Mouse (Mus musculus) liver (tissue): ENCODE results near the gene Nhej1.

Source experiments
- DNase-seq: peaks from one replicate; pipeline ENCODE4 v3.0.0-alpha.2; 2020; ENCODE audit warnings: mixed read lengths

Nhej1 gene

DNA sequence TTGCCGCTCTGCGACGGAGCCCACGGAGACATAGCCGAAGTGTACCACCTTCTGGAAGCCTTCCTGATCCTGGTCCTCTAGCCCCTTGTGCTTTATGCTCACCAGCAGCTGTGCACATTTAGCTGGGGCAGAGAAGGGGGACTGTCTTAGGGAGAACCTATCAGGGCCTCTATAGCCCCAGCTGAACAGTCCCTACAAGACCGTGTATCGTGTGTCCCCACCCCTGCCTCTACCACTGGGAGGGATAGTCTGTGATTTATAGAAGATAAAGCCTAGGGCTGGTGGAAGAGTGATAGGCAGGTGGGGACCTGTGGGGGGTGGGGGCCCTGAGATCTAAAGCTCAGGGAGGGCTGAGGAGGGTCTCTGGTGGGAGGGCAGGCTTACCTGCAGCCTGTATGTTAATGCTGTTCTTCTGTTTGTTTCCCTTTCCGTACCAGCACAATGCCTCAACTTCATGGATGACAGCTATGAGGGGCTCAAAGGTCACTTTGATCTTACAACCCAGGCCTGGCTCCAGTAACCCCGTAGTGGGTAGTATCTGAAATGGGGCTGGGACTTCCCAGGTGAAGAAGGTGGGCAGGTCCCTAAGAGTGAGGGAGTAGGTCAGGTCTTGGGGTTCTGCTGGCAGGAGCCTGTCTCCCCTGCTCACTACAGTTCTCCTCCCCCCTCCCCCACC, 197.2 kb downstream of the Nhej1 start:
- DNase-seq = no peak

DNA sequence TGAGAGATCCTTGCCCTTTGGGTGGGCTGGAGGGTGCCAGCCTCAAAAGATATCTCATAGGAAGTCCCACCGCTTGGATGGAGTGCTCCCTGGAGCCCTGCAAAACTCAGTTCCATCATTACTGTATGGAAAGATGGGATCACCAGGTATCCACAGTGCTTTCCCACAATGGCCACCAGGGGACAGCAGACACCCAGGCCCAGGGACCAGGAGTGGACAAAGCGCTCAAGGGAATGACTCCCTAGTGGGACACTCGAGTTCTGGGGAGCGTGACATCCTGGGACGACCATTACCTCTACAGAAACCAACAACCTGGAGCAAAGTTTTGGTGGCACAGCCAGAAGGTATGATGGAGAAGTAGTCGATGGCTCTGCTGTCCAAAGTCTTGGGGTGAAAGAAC, 198.3 kb downstream of the Nhej1 start:
- no peak for DNase-seq

DNA sequence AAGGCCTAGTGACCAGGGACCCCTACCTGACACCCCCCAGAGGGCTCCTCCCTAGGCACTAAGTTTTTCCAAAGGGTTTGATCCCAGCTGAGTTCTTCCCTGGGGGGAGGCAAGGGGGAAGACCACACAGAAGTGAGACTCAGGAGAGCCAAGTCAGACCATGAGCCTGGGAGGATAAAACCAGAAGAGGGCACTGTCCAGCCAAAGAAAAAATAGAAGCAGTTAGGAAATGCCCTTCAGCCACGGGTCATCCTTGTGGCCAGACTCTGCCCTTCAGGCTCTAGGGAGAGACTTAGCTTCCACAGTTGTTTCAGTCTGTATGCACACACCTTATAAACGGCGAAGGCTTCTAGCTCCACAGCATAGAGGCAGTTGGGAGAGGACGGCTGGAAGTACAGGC, 200.5 kb downstream of the Nhej1 start:
- no peak for DNase-seq
